Mouse (Mus musculus) midbrain, embryonic 16.5 days (tissue): Measurements from ENCODE around the gene F12. TPM values are rescaled to one million over a fixed set of nuclear protein-coding genes. Genes with fewer than 3 reads are reported as not detected.
"Not testable (repeated sequence)": the region's sequence is repeated elsewhere in the genome, so short reads cannot be mapped to it uniquely, and the experiment has no call there.

Source experiments
- ATAC-seq: fragments of 200-750 bp; cut with Nextera tagmentation; 2 replicates; pipeline ENCODE4 v1.8.0; 2017; ENCODE audit warnings: moderate TSS enrichment
- H3K27ac ChIP-seq: fragments of 300-500 bp; sonication (generic); 2 replicates; pipeline ENCODE4 v1.5.1; 2014; ENCODE audit warnings: mild to moderate bottlenecking, low read length, mixed read lengths
- H3K27me3 ChIP-seq: fragments of 300-500 bp; sonication (generic); 2 replicates; pipeline ENCODE4 v1.6.1; 2014; ENCODE audit warnings: low read depth, low read length, mixed read lengths; ENCODE audit not compliant: control insufficient read depth, insufficient read depth
- H3K36me3 ChIP-seq: fragments of 300-500 bp; sonication (generic); 2 replicates; pipeline ENCODE4 v1.6.1; 2014; ENCODE audit warnings: mild to moderate bottlenecking, low read length, moderate library complexity, mixed read lengths; ENCODE audit not compliant: control insufficient read depth, insufficient read depth
- H3K4me1 ChIP-seq: fragments of 300-500 bp; sonication (generic); 2 replicates; pipeline ENCODE4 v1.6.1; 2014; ENCODE audit warnings: mild to moderate bottlenecking, low read length, mixed read lengths; ENCODE audit not compliant: control insufficient read depth, insufficient read depth
- H3K4me2 ChIP-seq: fragments of 300-500 bp; sonication (generic); 2 replicates; pipeline ENCODE4 v1.6.1; 2014; ENCODE audit warnings: mild to moderate bottlenecking, low read length, mixed read lengths
- H3K4me3 ChIP-seq: fragments of 300-500 bp; sonication (generic); 2 replicates; pipeline ENCODE4 v1.5.1; 2014; ENCODE audit warnings: low read depth, mild to moderate bottlenecking, low read length, moderate library complexity, mixed read lengths
- H3K9ac ChIP-seq: fragments of 300-500 bp; sonication (generic); 2 replicates; pipeline ENCODE4 v1.6.1; 2014; ENCODE audit warnings: low read depth, low read length, mixed read lengths
- H3K9me3 ChIP-seq: fragments of 300-500 bp; sonication (generic); replicated peaks from 2 replicates; pipeline ENCODE4 v1.6.1; 2014; ENCODE audit warnings: mild to moderate bottlenecking, low read length, mixed read lengths; ENCODE audit not compliant: control insufficient read depth, poor library complexity, severe bottlenecking
- WGBS: fragments of 180-500 bp; shearing (Covaris S2); extraction: QIAGEN DNeasy Blood & Tissue Kit; methylation state at CpG from one replicate; pipeline ENCODE4 v1.1.7; 2014; 5-methylcytosine and 5-hydroxymethylcytosine counted together
- polyA plus RNA-seq: library from polyadenylated mRNA; unstranded; fragments of >200 nt; fragmentation: Nextera tagmentation; extraction: Ambion mirVana; gene quantifications from 2 replicates; pipeline ENCODE4 v1.2.1, GENCODE M21; 2015

F12 gene
- polyA plus RNA-seq, 1 experiment from 2014 or later = 0.31 TPM

GRCm38 (mm10) chr13:55445361-55446091 lies 18.9 kb upstream of the F12 start:
- Histone ChIP-seq H3K27me3 (no peaks in the 10 kb centered on the region), H3K9me3 (no peaks in the 10 kb centered on the region), H3K36me3 (peaks cover 1% of the 10 kb centered on the region; the same call in 1 of the 2 replicates), H3K4me2 (peak overlapping the region; percentile 90), H3K9ac (peak overlapping the region; percentile 93), H3K4me3 (peak overlapping the region; percentile 80), H3K4me1 (peaks cover 23% of the 10 kb centered on the region), H3K27ac (peak overlapping the region; percentile 90)
- WGBS = under 1% methylated on average over 46 of the region's 66 CpGs
- no peak; the same call in 1 of the 2 replicates for ATAC-seq

DNA sequence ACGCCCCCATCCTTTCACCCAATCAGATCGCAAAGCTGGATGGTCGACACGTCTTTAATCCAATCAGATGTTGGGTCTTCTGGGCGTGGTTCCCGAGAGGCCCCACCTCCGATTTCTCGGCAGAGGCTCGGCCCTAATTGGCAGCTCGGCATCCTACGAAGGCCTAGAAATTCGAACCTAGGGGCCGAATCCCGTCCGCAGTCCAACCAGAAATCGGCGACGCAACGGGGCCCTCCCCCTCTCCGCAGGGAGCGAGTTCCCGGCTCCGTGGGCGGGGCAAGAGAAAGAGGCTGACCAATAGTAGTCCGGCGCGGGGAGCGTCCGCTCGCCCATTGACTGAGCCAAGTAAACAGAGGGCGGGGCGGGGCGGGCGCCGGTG lies 18.3 kb upstream of the F12 start, which contains the start of gene Grk6:
Gene Grk6, plus strand, starts transcription at position 136 of the 379 bp plus-strand sequence.
- Histone ChIP-seq H3K9me3 (no peaks in the 10 kb centered on the region), H3K4me2 (peak within 1 kb of the TSS; percentile 90), H3K36me3 (no peaks in the 10 kb centered on the region), H3K4me3 (peak within 1 kb of the TSS; percentile 80), H3K4me1 (peaks cover 23% of the 10 kb centered on the region), H3K27me3 (no peaks in the 10 kb centered on the region), H3K27ac (peak within 1 kb of the TSS; percentile 96), H3K9ac (peak within 1 kb of the TSS; percentile 93)
- WGBS = under 1% methylated on average over 29 of the region's 35 CpGs
- ATAC-seq = peak; percentile 97

DNA sequence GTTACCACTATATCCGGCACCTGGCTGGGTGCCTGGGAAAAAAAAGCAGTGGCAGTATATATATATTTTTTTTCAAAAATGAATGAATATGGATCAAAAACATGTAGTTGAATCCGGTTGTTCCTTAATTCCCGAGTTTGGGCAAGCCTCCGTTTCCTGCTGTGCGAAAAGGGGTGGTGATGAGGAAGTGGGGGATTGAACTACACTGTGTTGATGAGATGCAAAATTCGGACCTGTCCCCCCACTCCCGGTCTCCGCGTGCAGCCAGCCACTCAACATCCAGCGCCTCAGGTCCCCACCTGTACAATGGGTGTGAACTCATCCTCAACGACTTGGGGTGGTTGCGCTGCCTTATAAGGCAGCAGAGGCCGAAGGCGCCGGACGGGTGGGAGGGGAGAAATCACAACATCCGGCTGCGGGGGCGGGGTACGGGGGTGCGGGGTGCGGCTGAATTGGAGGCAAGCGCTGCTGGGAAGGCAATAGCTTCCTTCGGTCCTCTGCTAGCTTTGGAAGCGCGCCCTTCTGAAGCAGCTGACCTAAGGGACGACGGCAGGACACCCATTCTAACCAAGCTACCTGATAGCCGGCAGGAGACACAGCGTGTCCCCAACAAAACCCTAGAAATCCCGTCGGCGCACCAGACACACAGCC lies 17.8 kb upstream of the F12 start:
- Histone ChIP-seq H3K9ac (peak overlapping the region; percentile 71), H3K9me3 (no peaks in the 10 kb centered on the region), H3K4me3 (peak overlapping the region; percentile 80), H3K4me2 (peak overlapping the region; percentile 62), H3K27ac (peak overlapping the region; percentile 96), H3K36me3 (no peaks in the 10 kb centered on the region), H3K27me3 (no peaks in the 10 kb centered on the region), H3K4me1 (peaks cover 23% of the 10 kb centered on the region)
- under 1% methylated on average over 33 of the region's 33 CpGs for WGBS
- peak; percentile 80 for ATAC-seq

GRCm38 (mm10) chr13:55443799-55444285 lies 17.2 kb upstream of the F12 start:
- Histone ChIP-seq H3K27ac (peak overlapping the region; percentile 96), H3K9ac (peak overlapping the region; percentile 71), H3K36me3 (no peaks in the 10 kb centered on the region), H3K4me2 (peak overlapping the region; percentile 62), H3K4me1 (peaks cover 23% of the 10 kb centered on the region), H3K4me3 (peak overlapping the region; percentile 80), H3K9me3 (no peaks in the 10 kb centered on the region), H3K27me3 (no peaks in the 10 kb centered on the region)
- 43% methylated on average over 9 of the region's 9 CpGs for WGBS
- no peak for ATAC-seq

- H3K9me3 ChIP-seq = not testable (repeated sequence)
- WGBS = 92% methylated on average over 14 of the region's 15 CpGs
These were observed 10.6 kb upstream of the F12 start for GRCm38 (mm10) chr13:55437111-55437629.

GRCm38 (mm10) chr13:55431889-55432685 lies 5.5 kb upstream of the F12 start:
- WGBS = 82% methylated on average over 10 of the region's 10 CpGs
- Histone ChIP-seq H3K36me3 (no peaks in the 10 kb centered on the region), H3K4me1 (no peaks in the 10 kb centered on the region), H3K4me3 (no peak overlapping the region), H3K9ac (no peak overlapping the region), H3K4me2 (no peak overlapping the region), H3K9me3 (no peaks in the 10 kb centered on the region; the same call in 1 of the 2 replicates), H3K27me3 (no peaks in the 10 kb centered on the region), H3K27ac (no peak overlapping the region)
- ATAC-seq = no peak

More at GRCm38 (mm10) chr13:55437111-55437629, 10.6 kb upstream of the F12 start:
- H3K36me3 ChIP-seq, H3K4me1 ChIP-seq, H3K27me3 ChIP-seq, H3K4me3 ChIP-seq, H3K27ac ChIP-seq, ATAC-seq, H3K4me2 ChIP-seq, H3K9ac ChIP-seq: not testable (repeated sequence)

- no peak overlapping the region for H3K4me2 ChIP-seq
- 84% methylated on average over 2 of the region's 2 CpGs for WGBS
- no peaks in the 10 kb centered on the region; the same call in 1 of the 2 replicates for H3K9me3 ChIP-seq
- no peak overlapping the region for H3K4me3 ChIP-seq
- ATAC-seq = no peak
- no peaks in the 10 kb centered on the region for H3K4me1 ChIP-seq
- no peaks in the 10 kb centered on the region for H3K36me3 ChIP-seq
- H3K27me3 ChIP-seq = no peaks in the 10 kb centered on the region
- H3K27ac ChIP-seq = no peak overlapping the region
- H3K9ac ChIP-seq = no peak overlapping the region
These were observed 4.0 kb upstream of the F12 start for GRCm38 (mm10) chr13:55430566-55430965.

- Histone ChIP-seq H3K4me2 (no peak overlapping the region), H3K36me3 (no peaks in the 10 kb centered on the region), H3K9me3 (no peaks in the 10 kb centered on the region; the same call in 1 of the 2 replicates), H3K27ac (no peak overlapping the region), H3K27me3 (no peaks in the 10 kb centered on the region), H3K4me3 (no peak overlapping the region), H3K9ac (no peak overlapping the region), H3K4me1 (no peaks in the 10 kb centered on the region)
- no peak for ATAC-seq
- WGBS = 78% methylated on average over 12 of the region's 12 CpGs
These were observed 2.8 kb upstream of the F12 start for GRCm38 (mm10) chr13:55429226-55429888.
